Mouse (Mus musculus) cerebellum, adult 9-10 months (tissue): ENCODE results near the gene Phkg1.
"Not testable (repeated sequence)": the region's sequence is repeated elsewhere in the genome, so short reads cannot be mapped to it uniquely, and the experiment has no call there.

Source experiments
- DNase-seq: peaks from one replicate; pipeline ENCODE4 v3.0.0; 2022

The Phkg1 gene

DNA sequence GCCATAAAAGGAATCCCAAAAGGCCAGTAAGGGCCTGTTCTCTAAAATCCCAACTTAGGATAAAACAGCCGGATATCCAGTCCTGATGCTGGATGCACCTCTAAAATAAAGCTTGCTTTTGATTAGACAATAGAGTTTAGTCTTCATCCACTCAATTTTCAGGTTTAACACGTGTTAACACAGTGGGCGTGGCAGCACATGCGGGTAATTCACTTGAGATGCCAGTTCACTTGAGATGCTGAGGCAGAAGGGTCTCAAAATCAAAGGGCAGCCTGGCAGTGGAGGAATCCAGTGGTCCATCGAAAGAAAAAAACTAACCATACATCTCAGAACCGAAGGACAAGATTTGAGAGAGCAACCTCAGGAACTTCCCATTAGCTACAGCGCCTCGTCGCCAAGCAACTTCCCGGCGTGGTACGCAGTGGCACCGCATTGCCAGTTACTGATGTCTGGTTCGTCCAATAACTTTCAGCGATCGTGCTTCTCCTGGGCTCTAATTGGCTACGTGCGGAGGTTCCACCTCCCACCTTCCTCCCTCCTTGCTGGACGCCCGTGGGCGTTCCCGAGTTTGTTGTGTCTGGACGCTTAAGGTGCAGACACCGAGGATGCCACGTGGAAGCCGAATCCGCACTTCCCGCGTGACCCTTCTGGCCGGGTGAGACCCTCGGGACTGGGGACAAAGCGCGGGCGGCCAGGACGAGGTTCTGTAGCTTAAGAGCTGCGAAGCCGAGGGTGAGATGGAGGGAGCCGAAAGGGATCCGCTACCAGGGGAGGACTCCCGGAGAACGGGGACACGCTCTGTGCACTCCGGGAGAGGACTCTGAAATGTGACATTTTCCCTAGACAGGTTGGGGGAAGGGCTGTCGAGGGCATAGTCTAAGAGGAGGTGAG, 2.9 kb downstream of the Phkg1 start, which contains the start of gene Zbed5:
Zbed5 (plus strand) TSS at position 526 of the 891 bp plus-strand sequence.
- peak; percentile 88 for DNase-seq

DNA sequence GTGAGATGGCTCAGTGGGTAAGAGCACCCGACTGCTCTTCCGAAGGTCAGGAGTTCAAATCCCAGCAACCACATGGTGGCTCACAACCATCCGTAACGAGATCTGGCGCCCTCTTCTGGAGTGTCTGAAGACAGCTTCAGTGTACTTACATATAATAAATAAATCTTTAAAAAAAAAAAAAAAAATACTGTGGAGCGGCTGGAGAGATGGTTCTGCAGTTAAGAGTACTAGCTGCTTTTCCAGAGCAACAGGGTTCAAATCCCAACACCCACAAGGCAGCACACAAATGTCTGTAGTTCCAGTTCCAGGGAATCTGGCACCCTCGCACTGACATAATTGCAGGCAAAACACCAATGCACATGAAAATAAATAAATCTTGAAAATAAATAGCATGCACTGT, 8.0 kb downstream of the Phkg1 start:
- DNase-seq: not testable (repeated sequence)

DNA sequence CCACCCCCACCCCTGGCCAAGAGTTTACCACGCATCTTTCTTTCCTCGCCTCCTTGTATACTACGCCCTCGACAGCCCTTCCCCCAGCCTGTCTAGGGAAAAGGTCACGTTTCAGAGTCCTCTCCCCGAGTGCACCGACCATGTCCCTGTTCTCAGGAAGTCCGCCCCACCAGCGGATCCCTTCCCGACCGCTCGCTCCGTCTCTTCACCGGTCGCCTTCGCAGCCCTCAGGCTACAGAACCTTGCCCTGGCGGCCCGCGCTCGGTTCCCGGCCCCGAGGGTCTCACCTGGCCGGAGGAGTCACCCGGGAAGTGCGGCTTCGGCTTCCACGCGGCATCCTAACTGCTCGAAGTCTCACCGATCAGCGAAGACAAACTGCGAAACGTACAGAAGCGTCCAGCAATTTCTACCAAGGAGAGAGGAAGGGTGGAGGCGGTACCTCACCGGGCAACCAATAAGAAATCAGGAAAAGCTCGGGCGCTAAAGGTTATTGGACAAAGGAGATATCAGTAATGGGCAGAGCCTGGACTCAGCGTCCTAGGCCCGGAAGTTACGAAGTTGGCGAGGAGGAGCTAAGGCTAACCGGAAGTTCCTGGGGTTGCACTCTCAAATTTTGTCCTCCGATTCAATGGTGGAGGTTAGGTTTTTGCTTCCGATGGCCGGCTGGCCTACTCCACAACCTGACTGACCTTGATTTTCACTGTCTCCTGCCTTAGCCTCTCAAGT, 11.3 kb downstream of the Phkg1 start, which contains the start of gene Chchd2:
Chchd2 (minus strand) TSS at position 560 of the 726 bp plus-strand sequence.
- DNase-seq: peak; percentile 99

DNA sequence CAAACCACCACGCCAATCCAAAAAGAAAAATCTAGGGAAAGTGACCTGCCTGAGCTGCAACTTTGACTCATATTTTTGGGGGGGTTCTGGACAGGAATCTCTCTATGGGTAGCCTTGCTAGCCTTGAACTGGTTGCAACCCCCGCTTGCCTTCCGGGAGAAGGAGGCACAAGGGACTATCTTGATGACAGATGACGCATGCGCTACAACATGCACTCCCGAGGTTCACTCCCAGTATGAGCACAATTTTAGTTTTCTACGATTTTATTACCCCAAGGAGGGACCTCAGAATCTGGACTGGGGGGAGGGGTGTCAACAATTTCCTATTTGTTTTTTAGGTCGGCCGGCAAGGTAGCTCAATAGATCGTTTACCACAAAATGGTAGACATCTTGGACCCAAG, 12.1 kb downstream of the Phkg1 start:
- DNase-seq: no peak

DNA sequence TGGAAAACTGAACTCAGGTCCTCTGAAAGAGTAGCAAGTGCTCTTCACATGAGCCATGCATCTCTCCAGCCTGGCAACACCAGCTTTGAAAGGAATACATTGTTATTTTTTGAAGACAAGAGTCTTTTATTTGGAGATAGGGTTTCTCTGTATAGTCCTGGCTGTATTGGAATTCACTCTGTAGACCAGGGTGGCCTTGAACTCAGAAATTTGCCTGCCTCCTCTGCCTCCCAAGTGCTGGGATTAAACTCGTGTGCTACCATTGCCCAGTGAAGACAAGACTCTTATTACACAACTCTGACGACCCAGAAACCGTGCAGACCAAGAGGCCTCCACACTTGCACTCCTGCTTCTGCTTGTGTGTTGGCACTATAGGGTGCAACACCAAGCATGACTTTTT, 18.5 kb downstream of the Phkg1 start:
- no peak for DNase-seq

DNA sequence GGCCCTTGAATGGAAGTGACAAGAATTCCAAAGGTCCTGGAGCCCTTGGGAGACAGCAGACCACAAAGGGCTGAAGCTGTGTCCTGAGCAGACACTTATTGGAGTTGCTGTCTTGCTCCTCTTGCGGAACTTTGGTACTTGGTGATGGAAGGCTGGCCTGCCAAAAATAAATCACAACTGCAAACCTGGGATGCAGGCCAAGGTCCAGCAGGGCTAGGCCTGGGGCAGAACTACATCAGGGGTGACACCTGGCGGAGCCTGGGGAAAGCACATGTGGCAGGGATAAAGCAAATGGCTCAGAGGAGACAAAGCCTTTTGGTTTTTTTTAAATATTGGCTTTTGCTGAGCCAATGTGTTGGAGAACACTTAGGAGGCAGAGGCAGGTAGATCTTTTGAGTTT, 19.4 kb downstream of the Phkg1 start:
- DNase-seq: no peak

DNA sequence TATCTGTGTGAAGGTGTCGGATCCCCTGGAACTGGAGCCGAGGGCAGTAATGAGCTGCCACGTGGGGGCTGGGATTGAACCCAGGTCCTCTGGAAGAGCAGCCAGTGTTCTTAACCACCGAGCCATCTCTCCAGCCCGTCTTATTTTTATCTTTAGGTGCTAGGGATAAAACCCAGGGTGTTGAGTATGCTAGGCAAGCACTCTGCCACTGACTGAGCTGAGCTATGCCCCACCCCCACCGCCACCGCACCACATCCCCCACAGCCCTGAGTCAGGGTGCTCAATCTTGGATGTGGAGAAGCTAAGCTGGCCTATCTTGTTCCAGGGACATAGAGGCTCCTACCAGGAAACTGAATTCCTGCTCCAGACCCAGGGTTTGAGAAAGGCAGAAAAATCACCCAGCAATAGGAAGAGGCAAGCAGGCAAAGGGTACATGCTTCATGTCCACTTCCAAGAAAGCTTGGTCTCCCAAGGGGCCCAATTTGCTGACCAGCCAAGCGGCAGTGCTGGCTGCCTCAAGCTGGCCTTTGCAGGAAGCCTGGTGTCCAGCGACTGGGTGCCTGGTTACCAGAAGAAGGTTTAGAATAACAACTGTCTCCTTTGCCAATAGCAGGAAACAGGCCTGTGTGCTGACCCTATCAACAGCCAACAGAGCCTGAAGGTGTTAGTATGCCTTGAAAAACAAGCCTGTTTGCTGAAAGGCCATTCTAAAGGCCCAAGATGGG, 20.5 kb downstream of the Phkg1 start:
- no peak for DNase-seq

DNA sequence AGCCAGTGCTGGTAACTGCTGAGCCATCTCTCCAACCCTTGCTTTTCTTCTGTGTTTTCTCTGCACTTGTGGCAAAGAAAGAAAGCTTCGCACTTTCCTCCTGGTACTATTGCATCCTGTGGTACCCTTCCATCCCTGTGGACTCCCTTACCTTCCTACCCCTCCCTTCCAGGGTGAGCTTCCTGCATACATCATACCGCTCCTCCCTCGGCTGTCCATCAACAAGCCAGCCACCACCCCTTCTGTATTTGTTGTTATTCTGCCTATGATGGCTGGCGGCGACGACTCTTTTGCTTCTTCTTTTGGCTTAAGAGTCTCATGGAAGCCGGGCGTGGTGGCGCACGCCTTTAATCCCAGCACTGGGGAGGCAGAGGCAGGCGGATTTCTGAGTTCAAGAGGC, 23.3 kb downstream of the Phkg1 start:
- DNase-seq: no peak

DNA sequence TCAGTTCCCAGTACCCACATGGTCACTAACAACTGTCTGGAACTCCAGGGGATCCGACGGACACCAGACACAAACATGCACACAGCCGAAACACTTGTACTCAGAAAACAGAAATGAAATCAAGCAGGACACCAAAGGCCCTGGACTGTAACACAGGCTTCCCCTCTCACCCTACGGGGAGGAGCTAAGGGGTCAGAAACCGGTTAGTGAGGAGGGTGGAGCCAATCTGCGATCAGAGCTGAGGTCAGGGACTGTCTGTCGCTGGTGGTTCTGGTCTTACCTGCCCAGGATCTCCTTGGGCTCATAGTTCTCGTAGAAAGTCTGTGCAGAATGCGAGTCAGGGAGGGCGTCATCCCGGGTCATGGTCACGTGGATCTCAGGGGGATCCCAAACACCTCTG, 24.4 kb downstream of the Phkg1 start:
- DNase-seq: no peak

DNA sequence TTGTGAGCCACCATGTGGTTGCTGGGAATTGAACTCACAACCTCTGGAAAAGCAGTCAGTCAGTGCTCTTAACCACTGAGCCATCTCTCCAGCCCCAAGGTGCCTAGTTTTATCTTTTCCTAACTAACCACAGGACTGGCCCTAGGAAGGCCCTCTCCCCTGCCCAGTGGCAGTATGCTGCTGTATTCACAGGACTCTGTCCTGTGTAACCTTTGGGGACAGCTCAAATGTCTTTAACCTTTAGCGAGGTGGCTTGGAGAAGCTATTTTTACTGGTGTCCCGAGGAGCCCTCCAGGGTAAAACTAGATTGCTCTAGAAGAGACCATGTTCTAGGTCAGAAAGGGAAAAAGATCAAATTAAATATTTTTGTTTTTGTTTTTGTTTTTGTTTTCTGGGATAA, 27.1 kb downstream of the Phkg1 start:
- no peak for DNase-seq

DNA sequence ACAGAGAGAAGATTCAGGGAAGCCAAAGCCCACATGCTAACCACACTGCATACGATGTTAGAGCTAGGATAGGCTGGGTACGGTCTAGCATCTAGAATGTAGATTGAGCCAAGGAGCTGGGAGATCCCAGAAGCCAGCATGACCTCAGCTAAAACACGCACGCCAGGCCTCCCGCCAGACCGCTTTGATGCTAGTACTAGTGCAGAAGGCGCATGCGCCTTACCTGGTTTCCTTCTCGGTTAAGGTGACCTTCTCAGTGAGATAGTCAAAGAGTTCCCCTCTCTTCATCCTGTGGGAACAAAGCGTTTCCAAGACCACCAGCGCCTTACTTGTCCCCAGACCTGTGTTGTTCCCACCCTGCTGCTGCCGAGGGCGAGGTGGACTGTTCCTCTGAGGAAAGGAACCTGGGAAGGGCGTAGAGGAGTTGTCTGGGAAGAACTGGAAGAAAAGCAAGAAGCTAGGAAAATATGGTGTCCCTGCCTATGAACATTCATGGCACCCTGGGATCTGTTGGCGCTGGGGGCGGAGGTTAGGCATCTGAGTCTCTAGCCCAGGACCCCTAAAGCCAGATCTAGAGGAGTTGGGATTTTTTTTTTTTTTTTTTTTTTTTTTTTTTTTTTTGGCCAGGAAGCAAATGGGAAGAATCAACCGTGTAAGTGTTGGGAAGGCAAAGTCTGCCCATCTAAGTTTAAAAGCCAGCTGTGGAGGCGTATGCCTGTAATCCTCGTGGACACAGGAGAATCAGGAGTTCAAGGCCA, 28.9 kb downstream of the Phkg1 start:
- no peak for DNase-seq

DNA sequence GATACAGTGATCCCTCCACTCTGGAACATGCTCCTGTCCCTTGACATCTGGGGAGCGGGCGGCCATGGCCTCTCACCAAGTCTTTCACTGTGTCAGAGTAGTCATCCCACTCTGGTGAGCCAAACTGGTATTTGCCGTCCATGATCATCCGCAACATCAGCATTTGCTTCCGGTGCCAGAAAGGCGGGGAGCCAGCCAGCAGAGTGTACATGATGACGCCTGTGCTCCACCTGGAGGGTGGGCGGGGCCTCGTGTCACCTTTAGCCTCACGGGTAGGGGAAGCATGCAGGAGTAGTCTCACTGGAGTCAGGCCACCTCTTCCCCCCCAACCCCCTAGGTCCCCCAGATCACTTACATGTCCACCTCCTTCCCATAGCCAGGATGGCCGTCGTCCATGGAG, 32.5 kb downstream of the Phkg1 start:
- no peak for DNase-seq

DNA sequence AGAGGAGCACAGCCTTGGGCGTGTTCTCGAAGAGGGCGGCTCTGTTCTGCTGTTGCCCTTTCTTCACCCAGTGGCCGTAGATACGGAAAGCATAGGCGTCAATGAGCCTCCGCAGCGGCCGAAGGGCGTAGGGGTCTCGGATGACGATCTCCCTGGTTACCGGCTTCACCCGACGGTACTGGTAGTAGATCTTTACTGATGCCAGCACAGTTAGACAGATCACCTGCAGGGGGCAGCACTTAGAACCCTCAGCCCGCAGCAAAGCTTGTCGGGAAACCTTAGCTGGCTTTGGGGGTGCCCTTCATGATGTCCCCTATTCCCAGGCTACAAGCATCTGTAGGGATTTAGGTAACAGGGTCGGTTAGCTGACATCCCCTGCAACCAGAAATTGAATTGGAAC, 33.9 kb downstream of the Phkg1 start:
- no peak for DNase-seq

DNA sequence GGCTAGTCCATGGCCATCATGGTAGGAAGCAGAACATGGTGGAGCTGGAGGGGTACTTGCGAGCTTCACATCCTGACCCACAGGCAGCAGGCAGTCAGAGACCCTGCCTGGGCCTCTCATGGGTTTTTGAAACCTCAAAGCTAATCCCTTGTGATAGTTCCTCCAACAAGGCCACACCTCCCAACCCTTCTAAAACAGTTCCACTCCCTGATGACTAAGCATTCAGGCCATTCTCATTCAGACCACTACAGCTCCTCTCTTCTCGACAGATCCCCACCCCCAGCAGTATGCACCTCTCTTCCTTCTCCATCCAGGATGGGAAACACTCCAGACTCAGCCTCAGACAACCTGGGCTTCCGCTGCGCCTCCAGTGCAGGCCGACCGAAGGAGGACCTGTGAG, 36.0 kb downstream of the Phkg1 start:
- no peak for DNase-seq

DNA sequence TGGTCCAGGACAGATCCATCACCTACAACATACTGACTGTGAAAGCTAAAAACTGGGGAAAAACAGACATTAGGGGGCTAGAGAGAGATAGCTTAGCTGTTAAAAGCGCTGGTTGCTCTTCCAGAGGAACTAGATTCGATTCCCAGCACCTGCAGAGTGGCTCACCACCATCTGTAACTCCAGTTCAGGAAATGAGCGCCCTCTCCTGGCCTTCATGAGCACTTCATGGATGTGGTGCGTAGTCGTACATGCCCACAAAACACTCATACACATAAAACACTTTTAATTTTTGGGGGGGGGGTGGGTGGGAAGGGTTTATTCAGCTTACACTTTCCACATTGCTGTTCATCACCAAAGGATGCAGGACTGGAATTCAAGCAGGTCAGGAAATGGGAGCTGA, 41.9 kb downstream of the Phkg1 start:
- DNase-seq: no peak

DNA sequence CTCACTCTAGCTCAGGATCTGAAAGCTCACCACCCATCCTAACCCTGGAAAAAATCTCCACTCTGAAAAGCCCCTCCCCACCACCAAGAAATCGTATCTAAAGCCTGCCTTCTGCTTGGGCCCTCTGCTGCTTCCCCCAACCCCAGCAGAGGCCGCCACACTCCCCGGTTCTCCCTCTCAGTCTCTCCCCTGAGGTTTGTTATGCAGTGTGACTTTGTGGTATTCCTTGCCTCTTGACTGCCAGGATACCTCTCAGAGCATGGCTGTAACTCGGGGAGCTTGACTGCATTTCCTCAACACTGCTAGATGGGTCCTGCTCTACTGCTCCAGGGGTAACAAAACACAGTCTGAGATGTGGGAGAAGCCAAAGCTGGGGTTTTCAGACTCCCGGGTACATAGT, 43.2 kb downstream of the Phkg1 start:
- no peak for DNase-seq

DNA sequence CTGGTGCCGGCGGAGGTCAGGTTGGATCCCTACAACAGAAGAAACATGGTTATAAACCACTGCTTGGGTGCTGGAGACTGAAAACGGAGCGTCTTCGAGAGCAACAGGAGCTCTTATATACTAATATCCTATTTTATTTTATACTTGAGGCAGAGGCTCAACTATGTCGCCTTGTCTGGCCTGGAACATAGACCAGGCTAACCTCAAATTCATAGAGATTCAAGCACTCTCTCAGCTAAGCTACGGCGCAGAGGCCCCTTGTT, 50.9 kb downstream of the Phkg1 start:
- DNase-seq: no peak

DNA sequence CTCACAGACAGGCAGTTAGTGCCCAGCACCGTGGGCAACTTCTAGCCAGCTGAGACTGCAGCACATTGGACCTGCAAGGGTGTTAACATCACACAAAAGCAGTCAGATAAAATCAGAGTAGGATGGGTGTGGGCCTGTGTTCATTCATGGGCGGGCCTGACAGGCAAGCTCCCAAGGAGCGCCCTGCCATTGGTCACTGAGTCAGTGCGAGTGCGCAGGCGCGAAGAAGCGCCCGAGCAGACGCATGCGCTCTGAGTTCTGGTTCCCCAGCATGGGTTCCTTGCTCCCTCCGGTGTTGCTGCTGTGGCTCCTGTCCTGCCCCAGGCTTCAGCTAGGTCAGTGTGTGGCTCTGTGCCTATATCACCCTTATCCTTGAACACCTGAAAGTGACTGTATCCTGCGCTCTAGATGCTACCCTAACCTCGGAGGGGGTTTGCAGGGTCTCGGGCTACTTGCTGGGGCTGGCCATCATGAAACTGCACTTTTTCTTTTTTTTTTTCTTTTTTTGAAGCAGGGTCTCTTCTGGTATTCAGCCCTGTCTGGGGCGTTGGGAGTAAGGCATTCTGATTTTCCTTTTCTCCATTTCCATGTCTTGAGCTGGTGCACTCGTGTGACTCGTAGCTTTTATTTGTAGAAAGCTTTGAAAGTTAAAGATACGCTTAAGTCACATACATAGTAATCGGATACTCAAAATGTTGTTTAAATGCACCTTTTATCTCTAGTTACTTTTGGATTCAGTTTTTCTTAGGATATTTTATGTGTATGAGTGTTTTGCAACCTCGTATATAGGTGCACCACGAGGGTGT, 51.4 kb downstream of the Phkg1 start, which contains the start of gene Sumf2:
Sumf2 (plus strand) TSS at position 235 of the 806 bp plus-strand sequence.
- peak; percentile 95 for DNase-seq

DNA sequence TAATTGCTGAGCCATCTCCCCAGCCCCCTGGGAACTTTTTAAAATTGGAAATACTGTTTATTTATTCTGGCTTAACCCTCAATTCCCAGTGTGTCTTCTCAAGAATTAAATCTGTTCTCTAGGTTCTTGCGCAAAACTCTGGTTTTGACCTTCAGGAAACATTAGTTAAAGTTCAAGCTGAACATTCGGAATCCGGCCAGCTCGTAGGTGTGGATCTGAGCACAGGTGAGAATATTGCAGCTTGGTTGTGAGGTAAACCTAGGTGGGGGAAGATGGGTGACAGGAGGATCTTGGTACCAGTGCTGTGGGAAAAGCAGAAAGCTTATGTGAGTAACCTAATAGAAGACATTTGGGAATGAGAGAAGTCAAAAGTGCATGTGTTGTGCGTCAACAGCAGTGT, 53.5 kb downstream of the Phkg1 start:
- no peak for DNase-seq
